Mouse (Mus musculus): ENCODE results near the gene Tfec. TPM values are rescaled to one million over a fixed set of nuclear protein-coding genes. Genes with fewer than 3 reads are reported as not detected.

Tfec gene
- polyA plus RNA-seq, 1 experiment from 2014 or later, result 53.6 TPM

DNA sequence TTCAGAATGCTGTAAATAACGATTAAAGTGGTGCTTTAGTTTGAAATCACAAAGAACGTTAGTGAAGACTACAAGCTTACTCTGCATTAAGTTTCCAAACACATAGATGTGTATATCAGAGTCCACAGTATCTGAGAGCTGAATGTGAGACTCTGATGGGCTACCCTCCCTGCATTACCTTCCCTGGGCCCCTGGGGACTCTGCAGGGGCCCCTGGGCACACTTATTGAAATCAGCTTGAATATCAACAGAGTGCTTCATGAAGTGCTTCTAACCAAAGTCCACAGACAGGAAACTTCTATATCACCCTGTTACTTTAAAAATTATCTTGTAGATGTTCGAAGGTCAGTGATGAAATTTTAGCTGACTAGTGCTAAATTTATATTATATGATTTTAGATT, 36.2 kb downstream of the Tfec start:
- H3K4me1 ChIP-seq (replicated peaks), result no peaks in the 10 kb centered on the region
- H3K27me3 ChIP-seq (replicated peaks), result no peaks in the 10 kb centered on the region
- no peaks in the 10 kb centered on the region for H3K36me3 ChIP-seq
- no peak overlapping the region for H3K9ac ChIP-seq
- H3K27ac ChIP-seq, result no peak overlapping the region
- 79% methylated on average over 3 of the region's 3 CpGs for WGBS
- ATAC-seq, result peak; percentile 89
- H3K9me3 ChIP-seq, result no peaks in the 10 kb centered on the region
- H3K4me2 ChIP-seq (replicated peaks), result no peak overlapping the region
- no peak overlapping the region for H3K4me3 ChIP-seq (replicated peaks)

DNA sequence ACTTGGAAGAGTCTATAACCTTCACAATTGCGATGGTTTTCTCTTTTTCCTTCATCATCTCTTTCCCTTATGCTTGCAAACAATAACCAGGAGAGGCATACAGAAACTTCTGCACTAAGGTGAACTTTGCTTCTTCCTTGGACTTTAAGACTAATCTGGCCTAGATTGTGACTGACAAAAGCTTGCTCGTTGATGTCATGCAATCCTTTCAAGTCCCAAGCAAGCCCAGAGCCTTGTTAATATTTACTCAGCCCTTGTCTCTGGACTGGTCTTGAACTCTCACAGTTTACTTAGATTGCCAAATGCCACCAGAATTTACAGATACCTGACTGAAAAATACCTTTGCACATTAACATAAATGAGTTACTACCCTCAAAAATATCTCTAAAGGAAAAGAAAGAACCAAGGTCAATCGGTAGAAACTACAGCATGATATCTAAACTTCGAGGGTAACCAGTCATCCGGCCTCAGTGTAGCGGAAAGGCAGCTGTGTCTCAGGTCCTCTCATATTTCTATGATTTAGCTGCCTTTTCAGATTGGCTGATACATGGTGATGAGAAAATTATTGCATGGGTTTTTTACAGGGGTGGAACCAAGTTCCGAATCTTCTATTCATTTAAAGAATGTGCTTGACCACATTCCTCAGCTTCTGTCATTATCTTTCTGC, 42.2 kb downstream of the Tfec start:
- Histone ChIP-seq H3K4me3 (replicated peaks) (no peak overlapping the region), H3K4me2 (replicated peaks) (no peak overlapping the region), H3K27me3 (replicated peaks) (no peaks in the 10 kb centered on the region), H3K36me3 (no peaks in the 10 kb centered on the region), H3K4me1 (replicated peaks) (no peaks in the 10 kb centered on the region), H3K9ac (no peak overlapping the region), H3K27ac (0 out of 2 replicates have a peak overlapping the region, but pooled peaks have one; percentile 40), H3K9me3 (no peaks in the 10 kb centered on the region)
- ATAC-seq, result peak; percentile 96
- WGBS, result 65% methylated on average over 7 of the region's 7 CpGs

DNA sequence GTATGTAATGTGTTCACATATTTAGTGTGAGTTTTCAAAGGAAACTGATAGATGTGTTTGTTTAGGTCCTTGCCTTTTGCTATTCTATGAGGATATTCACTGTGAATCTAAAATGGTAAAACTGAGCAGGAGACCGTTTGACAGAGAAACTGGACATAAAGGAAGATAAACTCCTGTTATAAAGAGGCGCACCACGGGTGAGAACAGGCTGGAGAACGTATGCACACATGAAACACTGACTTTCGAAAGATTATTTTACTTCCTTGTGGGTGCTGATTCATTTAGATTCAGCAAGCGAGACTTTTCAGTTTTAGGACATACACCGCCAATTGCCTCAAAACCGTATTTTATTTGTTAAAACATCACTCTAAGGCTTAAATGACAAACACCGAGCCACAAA, 43.3 kb downstream of the Tfec start:
- Histone ChIP-seq H3K4me3 (replicated peaks) (peak overlapping the region; percentile 16), H3K27me3 (replicated peaks) (no peaks in the 10 kb centered on the region), H3K9ac (no peak overlapping the region), H3K27ac (peak overlapping the region; percentile 32; the same call in 1 of the 2 replicates), H3K4me2 (replicated peaks) (no peak overlapping the region), H3K9me3 (no peaks in the 10 kb centered on the region), H3K4me1 (replicated peaks) (no peaks in the 10 kb centered on the region), H3K36me3 (no peaks in the 10 kb centered on the region)
- 63% methylated on average over 9 of the region's 9 CpGs for WGBS
- peak; percentile 59 for ATAC-seq

DNA sequence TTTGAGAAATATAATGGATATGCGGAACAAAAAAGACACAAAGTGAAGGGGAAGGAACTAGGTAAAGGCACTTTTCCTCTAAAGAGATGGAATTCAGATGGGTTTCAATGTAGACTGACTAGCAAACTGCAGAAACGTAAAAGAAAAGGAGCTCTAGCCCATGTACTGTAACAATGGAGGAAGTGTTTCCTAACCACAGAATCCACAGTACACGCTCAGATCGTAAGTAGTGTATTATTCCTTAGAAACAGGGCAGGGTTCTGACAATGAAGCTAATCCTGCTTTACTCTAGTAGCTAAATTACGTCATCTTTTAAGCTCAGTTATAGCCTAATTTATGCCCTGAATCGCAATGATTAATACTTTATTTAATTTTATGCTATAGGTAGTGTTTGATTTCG, 51.7 kb downstream of the Tfec start:
- no peak for ATAC-seq
- no peaks in the 10 kb centered on the region for H3K36me3 ChIP-seq

DNA sequence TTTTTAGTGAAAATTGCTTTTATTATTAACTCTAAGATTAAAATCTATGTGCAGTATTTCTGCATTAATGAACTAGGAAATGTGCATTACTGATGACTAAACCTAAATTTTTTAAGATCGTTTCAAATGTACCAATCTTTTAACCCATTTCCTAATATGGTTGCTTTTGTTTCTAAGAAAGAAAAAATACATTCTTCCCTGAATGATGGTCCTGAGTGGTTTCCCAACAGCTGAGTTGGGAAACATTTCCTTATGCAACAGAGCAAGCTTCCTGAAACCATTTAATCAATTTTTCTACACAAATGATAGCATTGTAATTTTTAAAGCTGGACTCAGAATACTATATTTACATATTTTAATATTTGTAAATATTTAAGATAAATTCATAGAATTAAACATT, 62.6 kb downstream of the Tfec start:
- WGBS, result 75% methylated on average over 1 of the region's 1 CpGs
- H3K36me3 ChIP-seq, result no peaks in the 10 kb centered on the region
- H3K9me3 ChIP-seq, result no peaks in the 10 kb centered on the region
- H3K27ac ChIP-seq, result no peak overlapping the region
- H3K4me1 ChIP-seq (replicated peaks), result no peaks in the 10 kb centered on the region
- no peak overlapping the region for H3K4me2 ChIP-seq (replicated peaks)
- no peak for ATAC-seq
- no peaks in the 10 kb centered on the region for H3K27me3 ChIP-seq (replicated peaks)
- no peak overlapping the region for H3K9ac ChIP-seq
- no peak overlapping the region for H3K4me3 ChIP-seq (replicated peaks)

More for the DNA sequence above, 51.7 kb downstream of the Tfec start:
- no peak overlapping the region for H3K4me3 ChIP-seq (replicated peaks)
- H3K9ac ChIP-seq, result no peak overlapping the region
- no peak overlapping the region for H3K27ac ChIP-seq
- 91% methylated on average over 7 of the region's 7 CpGs for WGBS
- H3K9me3 ChIP-seq, result no peaks in the 10 kb centered on the region
- H3K4me2 ChIP-seq (replicated peaks), result no peak overlapping the region
- H3K4me1 ChIP-seq (replicated peaks), result no peaks in the 10 kb centered on the region
- no peaks in the 10 kb centered on the region for H3K27me3 ChIP-seq (replicated peaks)

DNA sequence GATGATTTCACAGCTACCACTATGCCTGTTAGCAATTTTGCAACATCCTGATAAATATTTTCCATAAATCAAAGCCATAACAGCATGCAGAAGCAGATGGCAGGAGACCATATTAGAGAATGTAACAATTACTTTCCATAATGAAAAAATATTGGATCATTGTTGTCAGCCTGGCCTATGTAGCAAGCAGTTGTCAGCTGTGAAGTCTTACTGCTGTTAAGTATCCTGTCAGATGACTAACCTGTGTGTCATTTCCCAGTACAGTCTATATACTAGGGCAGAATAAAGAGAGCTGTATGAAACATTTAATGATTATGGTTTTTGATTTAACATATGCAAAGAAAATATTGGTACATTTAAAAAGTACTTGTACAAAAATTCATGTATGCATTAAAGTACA, 69.9 kb downstream of the Tfec start:
- H3K27me3 ChIP-seq (replicated peaks), result no peaks in the 10 kb centered on the region
- no peak for ATAC-seq
- no peak overlapping the region for H3K9ac ChIP-seq

DNA sequence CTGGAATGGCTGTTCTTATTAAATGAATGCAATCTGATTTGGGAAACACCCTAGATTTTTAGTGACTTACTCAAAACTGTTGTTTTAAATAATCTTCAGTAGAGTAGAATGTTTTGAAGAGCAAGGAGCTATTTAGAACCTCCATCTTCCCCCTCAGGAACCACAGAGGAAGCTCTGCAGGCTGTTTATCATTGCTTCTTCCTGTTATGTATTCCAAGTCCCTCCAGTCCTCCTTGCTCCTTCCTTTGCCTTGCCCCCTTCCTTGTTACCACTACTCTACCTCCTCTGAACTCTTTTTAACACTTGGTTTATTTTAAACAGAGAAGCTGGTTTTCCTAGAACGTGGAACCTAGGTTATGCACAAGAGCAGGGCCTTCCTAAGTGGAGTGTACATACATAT, 76.3 kb downstream of the Tfec start:
- Histone ChIP-seq H3K4me3 (replicated peaks) (no peak overlapping the region), H3K27me3 (replicated peaks) (no peaks in the 10 kb centered on the region), H3K4me1 (replicated peaks) (no peaks in the 10 kb centered on the region), H3K9ac (no peak overlapping the region), H3K9me3 (no peaks in the 10 kb centered on the region), H3K4me2 (replicated peaks) (no peak overlapping the region), H3K36me3 (no peaks in the 10 kb centered on the region), H3K27ac (no peak overlapping the region)
- no peak for ATAC-seq
- 48% methylated on average over 1 of the region's 1 CpGs for WGBS

More for the DNA sequence above, 69.9 kb downstream of the Tfec start:
- Histone ChIP-seq H3K4me3 (replicated peaks) (no peak overlapping the region), H3K4me2 (replicated peaks) (no peak overlapping the region), H3K9me3 (no peaks in the 10 kb centered on the region), H3K4me1 (replicated peaks) (no peaks in the 10 kb centered on the region), H3K36me3 (no peaks in the 10 kb centered on the region), H3K27ac (no peak overlapping the region)

DNA sequence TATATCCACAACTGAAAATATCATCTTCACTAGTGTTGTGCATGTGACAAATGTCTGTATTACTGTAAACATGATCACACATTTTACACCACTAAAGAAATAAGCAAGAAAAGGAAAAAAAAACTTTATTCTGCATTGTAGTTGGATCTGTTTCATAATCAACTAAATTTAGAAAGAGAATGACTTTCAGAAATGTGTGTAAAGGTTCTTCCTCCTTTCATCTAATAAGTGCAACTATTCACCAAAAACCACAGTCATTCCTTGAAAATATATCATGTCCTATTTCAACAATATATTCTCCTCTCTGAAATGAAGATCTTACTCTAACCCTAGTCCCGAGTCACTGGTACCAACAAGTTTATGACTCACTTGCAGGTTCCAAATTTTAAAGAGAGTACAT, 91.9 kb downstream of the Tfec start:
- Histone ChIP-seq H3K4me2 (replicated peaks) (no peak overlapping the region), H3K4me1 (replicated peaks) (no peaks in the 10 kb centered on the region), H3K36me3 (no peaks in the 10 kb centered on the region), H3K4me3 (replicated peaks) (no peak overlapping the region), H3K9me3 (no peaks in the 10 kb centered on the region), H3K27me3 (replicated peaks) (no peaks in the 10 kb centered on the region), H3K9ac (no peak overlapping the region), H3K27ac (no peak overlapping the region)
- ATAC-seq, result no peak
- 87% methylated on average over 1 of the region's 1 CpGs for WGBS

DNA sequence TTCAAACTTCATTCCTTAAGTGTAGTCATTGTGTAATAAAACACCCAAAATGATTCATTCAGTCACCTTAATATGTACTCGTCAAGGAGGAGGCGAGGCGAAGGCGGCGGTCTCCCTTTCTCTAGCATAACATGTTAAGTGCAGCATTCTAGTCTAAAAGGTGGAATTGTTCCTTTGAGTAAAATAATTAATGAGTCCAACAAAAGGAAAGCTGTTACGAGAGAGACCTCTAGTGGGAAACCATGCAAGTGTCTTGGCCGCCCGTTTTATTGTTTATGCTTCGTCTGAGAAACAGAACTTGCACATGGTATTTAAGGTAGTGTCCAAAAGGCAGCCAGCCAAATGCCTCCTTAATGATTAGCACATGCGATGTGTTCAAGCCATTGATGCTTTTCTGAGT, 100.6 kb downstream of the Tfec start:
- H3K36me3 ChIP-seq, result no peaks in the 10 kb centered on the region
- WGBS, result 24% methylated on average over 10 of the region's 10 CpGs
- H3K9ac ChIP-seq, result no peak overlapping the region
- no peaks in the 10 kb centered on the region for H3K27me3 ChIP-seq (replicated peaks)
- no peak overlapping the region for H3K4me3 ChIP-seq (replicated peaks)
- peak; percentile 28; the same call in 1 of the 2 replicates for ATAC-seq
- H3K4me1 ChIP-seq (replicated peaks), result no peaks in the 10 kb centered on the region
- no peak overlapping the region for H3K27ac ChIP-seq
- no peaks in the 10 kb centered on the region for H3K9me3 ChIP-seq
- H3K4me2 ChIP-seq (replicated peaks), result no peak overlapping the region

DNA sequence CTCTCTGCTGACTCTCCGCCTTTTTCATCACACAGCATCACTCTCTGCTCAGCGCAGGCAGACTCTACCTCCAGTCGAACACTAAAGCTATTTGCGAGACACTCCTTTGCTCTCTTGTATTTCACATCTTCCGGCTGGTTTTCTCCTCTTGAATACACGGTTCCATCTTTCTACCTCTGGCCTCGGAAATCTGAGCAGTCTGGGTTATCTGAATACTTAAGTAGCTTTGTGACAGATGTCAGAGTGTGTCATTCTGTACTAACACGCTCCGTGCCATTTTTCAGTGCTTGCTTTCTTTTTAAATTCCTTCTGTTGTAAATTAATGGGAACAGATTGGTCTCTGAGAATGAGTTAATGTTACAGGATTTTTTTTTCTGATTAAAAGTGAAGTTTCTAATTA, 101.3 kb downstream of the Tfec start:
- Histone ChIP-seq H3K4me1 (replicated peaks) (no peaks in the 10 kb centered on the region), H3K27ac (no peak overlapping the region), H3K9ac (no peak overlapping the region), H3K36me3 (no peaks in the 10 kb centered on the region), H3K27me3 (replicated peaks) (no peaks in the 10 kb centered on the region), H3K9me3 (no peaks in the 10 kb centered on the region), H3K4me2 (replicated peaks) (no peak overlapping the region), H3K4me3 (replicated peaks) (no peak overlapping the region)
- WGBS, result 69% methylated on average over 9 of the region's 9 CpGs
- no peak for ATAC-seq

DNA sequence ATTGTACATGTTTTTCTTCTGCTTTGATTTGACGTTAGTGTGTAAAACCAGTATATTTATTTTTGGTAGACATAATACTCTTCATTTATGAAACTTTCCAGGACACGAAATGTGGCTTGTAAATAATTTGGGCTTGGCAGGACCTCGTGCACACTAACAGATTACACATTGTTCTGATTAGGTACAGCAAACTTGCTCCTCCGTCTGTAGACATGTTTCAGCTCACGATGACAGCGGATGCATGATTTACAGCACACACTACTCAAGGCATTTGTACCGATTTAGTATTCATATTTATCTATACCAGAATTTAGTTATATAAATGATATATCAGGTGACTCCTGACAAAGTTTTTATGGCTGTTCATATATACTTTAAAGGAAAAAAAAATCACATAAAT, 104.2 kb downstream of the Tfec start:
- Histone ChIP-seq H3K4me3 (replicated peaks) (no peak overlapping the region), H3K4me1 (replicated peaks) (no peaks in the 10 kb centered on the region), H3K27ac (no peak overlapping the region), H3K4me2 (replicated peaks) (no peak overlapping the region), H3K36me3 (no peaks in the 10 kb centered on the region), H3K9me3 (no peaks in the 10 kb centered on the region), H3K27me3 (replicated peaks) (no peaks in the 10 kb centered on the region), H3K9ac (no peak overlapping the region)
- no peak for ATAC-seq
- WGBS, result 42% methylated on average over 7 of the region's 7 CpGs

DNA sequence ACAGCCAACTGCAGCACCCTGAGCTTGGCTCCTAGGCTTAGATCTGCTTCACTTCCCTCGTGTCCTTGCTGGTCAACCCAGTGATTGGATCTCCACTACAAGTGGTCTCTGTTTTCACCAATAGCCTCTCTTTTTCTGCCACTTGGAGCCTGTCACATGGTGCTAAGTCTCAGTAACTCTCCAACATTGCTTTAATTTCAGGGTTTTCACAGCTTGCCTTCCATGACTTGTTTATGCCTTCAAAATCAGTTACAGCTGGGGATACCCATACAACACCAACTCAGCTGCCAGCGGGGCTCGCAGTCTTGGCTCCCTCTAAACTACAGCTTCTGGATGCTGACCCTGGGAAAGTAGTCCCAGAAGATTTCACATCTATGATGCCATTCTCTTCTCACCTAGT, 113.1 kb downstream of the Tfec start:
- H3K27me3 ChIP-seq (replicated peaks), result no peaks in the 10 kb centered on the region
- H3K27ac ChIP-seq, result no peak overlapping the region
- ATAC-seq, result no peak
- H3K4me2 ChIP-seq (replicated peaks), result no peak overlapping the region
- 78% methylated on average over 3 of the region's 3 CpGs for WGBS
- no peaks in the 10 kb centered on the region for H3K9me3 ChIP-seq
- H3K4me3 ChIP-seq (replicated peaks), result no peak overlapping the region
- H3K36me3 ChIP-seq, result no peaks in the 10 kb centered on the region
- no peak overlapping the region for H3K9ac ChIP-seq
- no peaks in the 10 kb centered on the region for H3K4me1 ChIP-seq (replicated peaks)

All from intestine, embryonic 15.5 days (tissue).